Mouse (Mus musculus) lung, embryonic 15.5 days (tissue): Measurements from ENCODE around the gene Naa50. TPM values are rescaled to one million over a fixed set of nuclear protein-coding genes. Genes with fewer than 3 reads are reported as not detected.

Source experiments
- ATAC-seq: fragments of 200-750 bp; cut with Nextera tagmentation; 2 replicates; pipeline ENCODE4 v1.8.0; 2017; ENCODE audit warnings: moderate number of reproducible peaks, borderline replicate concordance; ENCODE audit not compliant: low FRiP score, low TSS enrichment; ENCODE audit errors: extremely low read depth
- H3K27ac ChIP-seq: fragments of 300-500 bp; sonication (generic); 2 replicates; pipeline ENCODE4 v1.5.1; 2015; ENCODE audit warnings: moderate library complexity, mild to moderate bottlenecking, inconsistent platforms
- H3K27me3 ChIP-seq: fragments of 300-500 bp; sonication (generic); 2 replicates; pipeline ENCODE4 v1.6.1; 2015; ENCODE audit warnings: inconsistent platforms
- H3K36me3 ChIP-seq: fragments of 300-500 bp; sonication (generic); 2 replicates; pipeline ENCODE4 v1.6.1; 2015; ENCODE audit warnings: inconsistent platforms
- H3K4me1 ChIP-seq: fragments of 300-500 bp; sonication (generic); 2 replicates; pipeline ENCODE4 v1.6.1; 2015; ENCODE audit warnings: inconsistent platforms
- H3K4me2 ChIP-seq: fragments of 300-500 bp; sonication (generic); 2 replicates; pipeline ENCODE4 v1.6.1; 2015; ENCODE audit warnings: inconsistent platforms, mild to moderate bottlenecking, moderate library complexity
- H3K4me3 ChIP-seq: fragments of 300-500 bp; sonication (generic); 2 replicates; pipeline ENCODE4 v1.5.1; 2015; ENCODE audit warnings: mild to moderate bottlenecking, inconsistent platforms
- H3K9ac ChIP-seq: fragments of 300-500 bp; sonication (generic); 2 replicates; pipeline ENCODE4 v1.6.1; 2015; ENCODE audit warnings: inconsistent platforms
- H3K9me3 ChIP-seq: fragments of 300-500 bp; sonication (generic); 2 replicates; pipeline ENCODE4 v1.6.1; 2016; ENCODE audit warnings: inconsistent platforms
- WGBS: fragments of 180-500 bp; shearing (Covaris S2); methylation state at CpG from one replicate; pipeline ENCODE4 v1.1.7; 2015; 5-methylcytosine and 5-hydroxymethylcytosine counted together
- polyA plus RNA-seq: library from polyadenylated mRNA; unstranded; fragments of >200 nt; fragmentation: Nextera tagmentation; extraction: Ambion mirVana; gene quantifications from 2 replicates; pipeline ENCODE4 v1.2.1, GENCODE M21; 2015

The Naa50 gene
- polyA plus RNA-seq, result 113 and 115 TPM in 2 replicates

DNA sequence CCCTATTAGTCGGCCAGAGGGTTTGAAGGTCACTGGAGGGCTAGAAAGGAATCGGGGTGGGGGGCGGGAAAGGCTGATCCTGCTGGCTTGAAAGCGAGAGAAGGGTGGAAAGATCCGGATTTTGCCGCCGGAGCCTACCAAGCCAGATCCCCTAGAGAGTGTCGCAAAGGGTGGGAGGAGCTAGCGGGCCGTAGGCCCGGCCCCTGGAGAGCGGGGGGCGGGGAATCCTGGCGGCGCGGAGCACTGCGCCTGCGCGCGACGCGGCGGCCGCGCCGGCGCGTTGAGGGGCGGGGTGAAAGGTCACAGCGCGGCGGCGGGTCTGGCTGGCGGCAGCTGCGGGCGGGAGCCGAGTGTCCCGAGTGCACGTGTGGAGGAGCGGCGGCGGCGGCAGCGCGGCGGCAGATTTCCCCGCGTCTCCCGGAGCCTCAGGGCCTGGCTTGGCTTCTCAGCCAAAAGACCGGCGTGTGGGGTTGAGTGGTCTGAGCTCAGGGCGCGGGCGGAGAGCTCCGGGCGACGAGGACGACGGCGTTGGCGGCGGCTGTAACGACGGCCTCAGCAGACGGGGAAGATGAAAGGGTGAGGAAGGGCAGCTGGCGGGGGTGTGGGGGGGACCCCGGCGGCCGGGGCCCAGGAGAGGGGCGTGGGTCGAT lies at the start of gene Naa50, which contains the start of gene Atp6v1a:
Gene Naa50 (plus strand): TSS at position 295 of the 650 bp plus-strand sequence.
Gene Atp6v1a (minus strand): TSS at position 170 of the 650 bp plus-strand sequence.
- Histone ChIP-seq H3K36me3 (no peaks in the 10 kb centered on the region), H3K4me1 (peaks cover 14% of the 10 kb centered on the region), H3K9ac (peak within 1 kb of the TSS; percentile 92), H3K4me3 (peak within 1 kb of the TSS; percentile 100), H3K4me2 (peak within 1 kb of the TSS; percentile 66), H3K27ac (peak within 1 kb of the TSS; percentile 100), H3K9me3 (no peaks in the 10 kb centered on the region), H3K27me3 (no peaks in the 10 kb centered on the region)
- ATAC-seq, result peak; percentile 86
- under 1% methylated on average over 69 of the region's 71 CpGs for WGBS

DNA sequence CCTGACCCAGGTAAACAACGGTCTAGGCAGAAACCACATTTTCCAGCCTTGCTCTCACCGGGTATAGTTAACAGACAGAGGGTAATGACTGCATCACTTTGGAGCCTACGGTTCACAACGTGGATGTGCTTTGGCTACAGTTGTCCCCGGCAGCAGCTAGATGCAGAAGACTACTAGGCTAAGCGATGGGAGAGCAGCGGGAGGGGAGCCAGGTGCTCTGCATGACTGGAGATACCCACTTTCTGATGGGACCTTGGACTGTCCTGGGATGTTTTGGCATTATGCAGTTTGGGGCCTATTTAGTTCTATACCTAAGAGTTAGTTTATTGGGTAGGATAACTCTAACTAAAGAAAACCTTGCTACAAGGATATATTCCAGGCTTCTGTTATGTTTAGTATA lies 40.3 kb upstream of the Naa50 start:
- Histone ChIP-seq H3K9ac (no peak overlapping the region), H3K36me3 (peaks cover 70% of the 10 kb centered on the region), H3K9me3 (no peaks in the 10 kb centered on the region), H3K4me2 (no peak overlapping the region), H3K4me1 (no peaks in the 10 kb centered on the region), H3K27me3 (no peaks in the 10 kb centered on the region), H3K27ac (no peak overlapping the region), H3K4me3 (no peak overlapping the region)
- ATAC-seq, result no peak
- WGBS, result 91% methylated on average over 7 of the region's 7 CpGs

DNA sequence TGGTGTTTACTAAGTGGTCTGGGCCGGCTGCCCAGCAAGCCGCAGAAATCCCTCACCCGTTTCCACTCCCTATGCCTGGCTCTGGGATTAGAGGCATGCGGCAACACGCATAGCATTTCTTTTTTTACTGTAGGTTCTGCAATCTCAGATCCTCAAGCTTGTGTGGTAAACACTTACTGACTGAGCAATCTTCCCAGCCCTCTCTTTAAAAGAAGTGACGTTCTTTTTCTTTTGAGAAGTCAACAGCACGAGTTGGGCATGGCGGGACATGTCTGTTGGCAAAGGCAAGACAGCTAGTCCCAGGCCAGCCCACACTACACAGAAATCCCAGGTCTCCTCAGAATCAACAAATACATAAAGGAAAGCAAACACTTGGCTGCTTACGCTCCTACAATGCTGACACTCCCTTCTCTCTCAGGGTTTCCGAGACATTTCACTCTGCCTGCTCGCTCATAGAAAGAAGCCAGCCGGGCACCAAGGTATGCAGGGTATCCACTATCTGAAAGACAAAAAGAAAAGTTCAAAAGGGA lies 38.4 kb upstream of the Naa50 start:
- no peaks in the 10 kb centered on the region for H3K4me1 ChIP-seq
- H3K36me3 ChIP-seq, result peaks cover 61% of the 10 kb centered on the region
- H3K9ac ChIP-seq, result no peak overlapping the region
- H3K27me3 ChIP-seq, result no peaks in the 10 kb centered on the region
- H3K9me3 ChIP-seq, result no peaks in the 10 kb centered on the region
- no peak overlapping the region for H3K4me3 ChIP-seq
- ATAC-seq, result no peak
- WGBS, result 78% methylated on average over 12 of the region's 12 CpGs
- no peak overlapping the region for H3K27ac ChIP-seq
- no peak overlapping the region for H3K4me2 ChIP-seq

DNA sequence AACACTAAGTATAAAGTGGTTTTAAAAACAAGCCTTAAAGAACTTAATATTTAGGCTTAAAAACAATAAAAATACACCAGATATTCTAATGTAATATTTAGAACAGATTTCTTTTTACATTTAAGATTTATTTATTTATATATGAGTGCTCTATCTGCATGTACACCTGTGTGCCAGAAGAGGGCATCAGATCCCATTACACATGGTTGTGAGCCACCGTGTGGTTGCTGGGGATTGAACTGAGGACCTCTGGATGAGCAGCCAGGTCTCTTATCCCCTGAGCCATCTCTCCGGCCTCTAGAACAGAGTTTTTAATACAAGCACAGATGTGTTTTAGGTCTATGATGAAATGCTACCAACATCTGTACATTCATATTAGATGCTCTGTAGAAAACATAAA lies 36.7 kb upstream of the Naa50 start:
- Histone ChIP-seq H3K9me3 (no peaks in the 10 kb centered on the region), H3K27me3 (no peaks in the 10 kb centered on the region), H3K4me2 (no peak overlapping the region), H3K4me3 (no peak overlapping the region), H3K4me1 (no peaks in the 10 kb centered on the region), H3K27ac (no peak overlapping the region), H3K9ac (no peak overlapping the region), H3K36me3 (peaks cover 67% of the 10 kb centered on the region)
- ATAC-seq, result no peak
- WGBS, result 91% methylated on average over 2 of the region's 2 CpGs

DNA sequence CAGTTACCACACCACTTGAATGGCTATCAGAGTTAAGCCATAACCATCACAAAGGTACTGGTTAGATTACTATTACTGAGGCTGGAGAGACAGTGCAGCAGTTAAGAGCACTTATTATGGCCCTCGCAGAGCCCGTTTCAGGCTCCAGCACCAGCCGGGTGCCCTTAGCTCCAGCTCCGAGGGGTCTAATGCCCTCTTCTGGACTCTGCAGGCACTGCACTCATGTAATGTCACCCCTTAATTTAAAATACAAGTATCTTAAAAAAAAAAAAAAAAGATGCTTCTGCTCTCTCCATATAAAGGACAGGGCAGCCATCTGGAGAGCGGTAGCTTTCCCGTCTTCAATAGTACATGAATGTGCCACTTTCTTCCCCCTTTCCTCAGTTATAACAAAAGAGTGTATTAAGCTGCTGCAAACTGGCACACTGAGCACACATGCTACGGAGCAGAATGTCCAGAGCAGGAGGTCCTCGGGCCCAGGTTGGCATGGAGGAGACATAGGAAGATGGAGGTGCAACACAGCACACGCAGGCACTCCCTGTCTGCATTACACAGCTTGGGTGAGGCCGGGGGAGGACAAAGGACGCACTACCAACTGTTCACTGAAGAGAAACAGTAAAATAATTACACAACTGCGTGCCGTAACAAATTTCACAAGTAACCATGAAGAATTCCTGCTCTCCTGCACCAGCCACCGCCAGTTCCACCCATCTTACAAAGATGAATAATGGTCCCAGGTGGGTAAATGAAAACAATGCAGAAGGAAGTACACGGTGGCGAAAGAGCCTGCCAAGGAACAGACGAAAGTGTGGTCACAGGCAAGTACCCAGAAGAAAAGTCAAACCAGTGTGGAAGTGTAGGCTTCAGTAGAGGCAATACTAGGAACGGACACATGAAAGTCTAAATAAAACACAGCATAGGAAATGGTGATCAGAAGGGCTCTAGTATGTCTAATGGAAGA lies 35.5 kb upstream of the Naa50 start:
- Histone ChIP-seq H3K27me3 (no peaks in the 10 kb centered on the region), H3K9me3 (no peaks in the 10 kb centered on the region), H3K4me1 (no peaks in the 10 kb centered on the region), H3K36me3 (peaks cover 68% of the 10 kb centered on the region), H3K4me2 (no peak overlapping the region), H3K9ac (no peak overlapping the region), H3K27ac (no peak overlapping the region), H3K4me3 (no peak overlapping the region)
- WGBS, result 90% methylated on average over 18 of the region's 18 CpGs
- no peak for ATAC-seq

DNA sequence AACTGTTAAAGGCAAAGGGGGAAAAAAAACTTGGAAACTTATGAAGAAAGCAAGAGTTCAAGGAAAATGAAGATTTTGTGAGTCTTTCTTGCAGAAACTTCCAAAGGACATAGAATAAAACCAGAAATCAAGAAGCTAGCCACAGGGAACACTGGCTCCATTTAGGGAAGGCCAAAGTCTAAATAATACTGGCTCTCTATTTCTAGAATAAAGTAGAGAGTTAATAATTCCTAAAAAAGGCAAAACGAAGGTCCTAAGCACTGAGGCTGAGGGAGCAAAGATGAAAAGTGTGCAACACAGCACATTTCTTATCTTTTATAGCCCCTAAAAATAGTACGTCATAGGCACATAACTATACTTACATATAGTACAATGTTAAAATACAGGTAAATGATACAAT lies 34.4 kb upstream of the Naa50 start:
- Histone ChIP-seq H3K4me2 (no peak overlapping the region), H3K4me1 (no peaks in the 10 kb centered on the region), H3K4me3 (no peak overlapping the region), H3K27me3 (no peaks in the 10 kb centered on the region), H3K27ac (no peak overlapping the region), H3K9me3 (no peaks in the 10 kb centered on the region), H3K36me3 (peaks cover 66% of the 10 kb centered on the region), H3K9ac (no peak overlapping the region)
- WGBS, result 83% methylated on average over 2 of the region's 2 CpGs
- no peak for ATAC-seq

DNA sequence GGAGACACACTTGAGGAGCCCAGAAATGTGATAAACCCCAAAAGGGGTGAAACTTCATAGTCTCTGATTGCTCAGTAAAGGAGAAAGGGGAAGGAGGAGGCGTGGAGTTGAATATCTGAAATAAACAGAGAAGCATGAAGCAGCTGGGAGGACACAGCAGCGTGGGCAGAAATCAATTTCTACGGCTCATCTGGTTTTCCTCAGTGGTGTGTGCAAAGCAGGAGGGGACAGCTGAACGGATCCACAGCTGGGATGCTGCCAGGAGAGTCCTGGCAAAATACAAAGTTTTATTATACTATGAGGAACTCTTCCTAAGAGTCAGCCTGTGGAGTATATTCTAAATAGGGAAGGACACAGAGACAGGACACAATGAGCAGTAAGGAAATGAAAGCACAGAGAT lies 30.6 kb upstream of the Naa50 start:
- Histone ChIP-seq H3K9me3 (no peaks in the 10 kb centered on the region), H3K36me3 (peaks cover 47% of the 10 kb centered on the region), H3K27ac (no peak overlapping the region), H3K4me1 (no peaks in the 10 kb centered on the region), H3K9ac (no peak overlapping the region), H3K4me3 (no peak overlapping the region), H3K4me2 (no peak overlapping the region), H3K27me3 (no peaks in the 10 kb centered on the region)
- 54% methylated on average over 4 of the region's 4 CpGs for WGBS
- no peak for ATAC-seq

DNA sequence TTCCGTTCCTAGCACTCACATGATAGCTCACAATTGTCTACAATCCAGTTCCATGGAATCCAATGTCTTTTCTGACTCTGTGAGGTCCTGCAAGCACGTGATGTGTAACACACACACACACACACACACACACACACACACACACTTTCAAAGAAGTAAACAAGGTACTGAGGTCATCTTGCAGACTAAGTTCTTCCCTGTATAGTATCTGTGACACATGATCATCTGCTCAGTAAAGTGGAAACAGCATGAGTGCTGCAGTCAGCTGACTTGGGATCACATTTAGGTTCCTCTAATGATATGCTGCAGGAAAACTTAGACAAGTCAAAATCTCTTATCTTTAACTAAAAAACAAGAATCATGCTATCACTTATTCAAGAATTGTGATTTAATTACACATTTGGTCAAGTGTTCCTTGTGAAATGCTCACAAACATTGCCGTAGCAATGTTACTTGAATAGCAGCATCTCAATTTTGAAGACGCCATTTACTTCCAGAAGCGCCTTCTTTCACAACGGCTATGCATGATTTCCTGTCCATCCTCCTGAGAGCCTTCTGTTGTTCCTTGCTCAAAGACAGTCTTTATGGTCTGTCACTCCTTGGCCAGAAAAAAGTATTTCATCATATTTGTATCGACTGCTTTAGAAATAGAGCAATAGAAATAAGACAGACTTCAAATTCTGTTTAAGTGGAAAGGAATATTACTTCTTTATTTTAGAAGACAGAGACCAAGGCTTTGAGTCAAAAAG lies 19.7 kb upstream of the Naa50 start:
- no peak overlapping the region for H3K4me2 ChIP-seq
- 87% methylated on average over 7 of the region's 7 CpGs for WGBS
- H3K36me3 ChIP-seq, result peaks cover 7% of the 10 kb centered on the region; the same call in 1 of the 2 replicates
- H3K9ac ChIP-seq, result no peak overlapping the region
- H3K27me3 ChIP-seq, result no peaks in the 10 kb centered on the region
- no peak overlapping the region for H3K27ac ChIP-seq
- ATAC-seq, result no peak
- H3K9me3 ChIP-seq, result no peaks in the 10 kb centered on the region
- H3K4me3 ChIP-seq, result no peak overlapping the region
- no peaks in the 10 kb centered on the region for H3K4me1 ChIP-seq

DNA sequence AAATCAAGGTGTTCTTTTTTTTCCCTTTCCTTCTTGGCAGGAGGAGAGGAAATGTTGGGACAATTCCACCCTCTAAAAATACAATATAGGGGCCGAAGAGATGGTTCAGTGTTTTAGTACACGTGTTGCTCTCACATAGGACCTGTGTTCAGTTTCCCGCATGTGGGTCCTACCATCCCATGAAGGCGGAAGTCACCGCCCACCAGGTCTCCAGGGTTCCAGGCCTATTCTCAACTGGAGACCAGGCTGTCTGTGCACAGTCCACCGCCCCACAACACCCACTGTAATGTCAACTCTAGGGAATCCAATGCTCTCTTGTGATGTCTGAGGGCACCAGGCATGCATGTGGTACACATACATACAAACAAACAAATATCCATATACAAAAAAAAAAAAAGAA lies 17.5 kb upstream of the Naa50 start:
- no peaks in the 10 kb centered on the region for H3K36me3 ChIP-seq

DNA sequence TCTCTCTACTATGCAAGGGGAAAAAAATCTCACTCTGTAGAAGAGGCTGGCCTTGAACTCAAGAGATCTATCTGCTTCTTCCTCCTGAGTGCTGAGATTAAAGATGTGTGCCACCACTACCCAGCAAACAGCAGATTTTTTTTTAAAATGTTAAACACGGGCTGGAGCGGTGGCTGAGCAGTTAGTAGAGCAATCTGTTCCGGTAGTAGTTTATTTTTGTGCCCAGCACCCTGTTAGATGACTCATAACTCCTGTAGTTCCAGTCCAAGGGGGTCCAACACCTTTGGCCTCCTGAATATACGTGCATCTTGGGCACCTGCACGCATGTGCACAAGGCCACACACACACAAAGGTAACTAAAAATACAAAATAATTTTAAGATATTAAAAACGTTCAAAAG lies 17.1 kb upstream of the Naa50 start:
- Histone ChIP-seq H3K4me1 (0 out of 2 replicates have a peak, but pooled peaks cover 2% of the 10 kb centered on the region), H3K36me3 (no peaks in the 10 kb centered on the region), H3K27me3 (no peaks in the 10 kb centered on the region), H3K4me2 (no peak overlapping the region), H3K27ac (no peak overlapping the region), H3K9me3 (no peaks in the 10 kb centered on the region), H3K4me3 (no peak overlapping the region), H3K9ac (no peak overlapping the region)
- ATAC-seq, result no peak
- 73% methylated on average over 6 of the region's 6 CpGs for WGBS

More for the DNA sequence above, 17.5 kb upstream of the Naa50 start:
- no peak overlapping the region for H3K4me2 ChIP-seq
- no peaks in the 10 kb centered on the region for H3K9me3 ChIP-seq
- no peak overlapping the region for H3K9ac ChIP-seq
- H3K27ac ChIP-seq, result no peak overlapping the region
- no peak overlapping the region for H3K4me3 ChIP-seq
- H3K27me3 ChIP-seq, result no peaks in the 10 kb centered on the region
- WGBS, result 87% methylated on average over 6 of the region's 6 CpGs
- 0 out of 2 replicates have a peak, but pooled peaks cover 2% of the 10 kb centered on the region for H3K4me1 ChIP-seq
- no peak for ATAC-seq

DNA sequence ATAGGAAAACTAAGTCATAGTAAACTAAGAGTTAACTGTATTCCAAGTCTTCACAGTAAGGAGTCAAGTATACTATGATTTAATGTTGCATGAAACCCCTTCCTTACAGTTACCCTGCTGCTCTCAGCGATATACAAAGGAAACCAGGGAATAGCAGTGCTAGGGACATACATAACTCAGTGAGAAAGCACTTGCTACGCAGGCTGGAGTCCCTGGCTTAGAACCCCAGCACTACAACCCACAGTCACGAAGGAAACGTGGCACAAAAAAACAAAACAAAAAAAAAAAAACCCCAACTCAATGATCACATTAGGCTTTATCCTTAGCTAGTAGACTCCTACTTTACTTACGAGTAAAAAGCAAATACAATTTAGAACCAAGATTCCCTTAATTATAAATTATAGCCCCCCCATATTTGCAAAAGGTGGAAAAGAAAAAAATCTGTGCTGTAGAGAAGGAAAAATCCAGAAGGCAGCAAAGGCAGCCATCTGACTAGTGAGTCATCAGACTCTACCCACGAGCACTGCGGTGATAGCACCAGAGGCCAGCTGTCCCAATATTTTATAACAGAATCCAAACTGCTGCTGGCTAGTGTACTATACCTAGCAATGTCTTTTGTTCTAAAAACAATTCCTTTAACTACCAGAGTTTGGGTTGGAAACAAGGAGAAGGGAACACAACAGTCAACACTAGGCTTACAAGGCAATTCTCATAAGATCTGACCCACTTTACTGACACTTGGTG lies 16.5 kb upstream of the Naa50 start:
- Histone ChIP-seq H3K36me3 (no peaks in the 10 kb centered on the region), H3K9ac (no peak overlapping the region), H3K9me3 (no peaks in the 10 kb centered on the region), H3K4me3 (no peak overlapping the region), H3K27ac (no peak overlapping the region), H3K27me3 (no peaks in the 10 kb centered on the region), H3K4me2 (no peak overlapping the region), H3K4me1 (0 out of 2 replicates have a peak, but pooled peaks cover 2% of the 10 kb centered on the region)
- WGBS, result 83% methylated on average over 7 of the region's 7 CpGs
- no peak for ATAC-seq
